Comparison of ENCODE assay signal across 17 mouse cellular contexts in the genomic region with DNA sequence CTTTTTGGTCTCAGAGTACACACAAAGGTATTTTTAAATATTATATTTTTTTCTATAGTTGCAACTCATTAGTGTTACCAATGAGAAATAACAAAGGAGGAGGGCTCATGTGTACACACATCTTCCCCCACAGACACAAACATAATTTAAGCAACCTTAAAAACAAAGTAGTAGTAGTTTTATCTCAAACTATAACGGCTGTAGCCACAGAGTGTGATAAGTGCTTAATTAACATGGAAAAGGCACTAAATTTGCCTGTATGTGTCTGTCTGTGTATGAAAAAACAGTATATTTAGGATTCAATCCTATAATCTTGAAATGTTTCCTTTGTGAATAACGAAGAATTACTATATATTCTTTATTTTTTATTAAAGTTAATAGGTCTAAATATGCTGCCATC. TPM values are rescaled to one million over a fixed set of nuclear protein-coding genes. Genes with fewer than 3 reads are reported as not detected.
"Had no signal": no experiment of that assay in that cellular context is flagged by ENCODE, and none has a peak within 500 bp of the region (broad histone marks: within the 10 kb centered on the region; RNA-seq: fewer than 3 reads in every experiment).

No protein-coding gene starts in this region.

- H3K36me3 ChIP-seq: neural tube, embryonic 12.5 days; neural tube, embryonic 13.5 days; neural tube, embryonic 15.5 days; stomach, embryonic 15.5 days had no signal

- H3K27ac ChIP-seq: neural tube, embryonic 12.5 days; neural tube, embryonic 13.5 days; neural tube, embryonic 15.5 days; stomach, embryonic 15.5 days; stomach, postnatal 0 days had no signal

- H3K4me1 ChIP-seq: neural tube, embryonic 12.5 days; neural tube, embryonic 13.5 days; neural tube, embryonic 15.5 days; stomach, embryonic 15.5 days had no signal

- H3K9ac ChIP-seq: neural tube, embryonic 12.5 days; neural tube, embryonic 13.5 days; neural tube, embryonic 15.5 days; stomach, embryonic 15.5 days had no signal

- H3K9me3 ChIP-seq: neural tube, embryonic 12.5 days; neural tube, embryonic 13.5 days; neural tube, embryonic 15.5 days; stomach, embryonic 15.5 days had no signal

- DNase-seq: retina, postnatal 1 day; right cerebral cortex, adult 18-20 months; right cerebral cortex, postnatal 25 days; right cerebral cortex, postnatal 4 days; spleen, adult 18-20 months; thymus, adult 18-20 months; thymus, adult 2 months; thymus, postnatal 14 days; thymus, postnatal 25 days; thymus, postnatal 36 days; thymus, postnatal 4 days had no signal

- H3K27me3 ChIP-seq: neural tube, embryonic 12.5 days; neural tube, embryonic 13.5 days; neural tube, embryonic 15.5 days; stomach, embryonic 15.5 days had no signal

- H3K4me3 ChIP-seq: neural tube, embryonic 12.5 days; neural tube, embryonic 13.5 days; neural tube, embryonic 15.5 days; stomach, embryonic 15.5 days had no signal

RNA-seq across cellular contexts. Expression of a gene that starts 51.4 kb away (rescaled TPM):
- polyA plus RNA-seq: small intestine, adult 2 months had no signal
